Mouse (Mus musculus) Muller cell, postnatal 12 days (primary cell): Measurements from ENCODE around the gene Crebbp.
"Not testable (repeated sequence)": the region's sequence is repeated elsewhere in the genome, so short reads cannot be mapped to it uniquely, and the experiment has no call there.

Experiments used
- DNase-seq: peaks from one replicate; pipeline ENCODE4 v3.0.0-alpha.2; 2015; ENCODE audit errors: inconsistent ontology term

Gene Crebbp

GRCm38 (mm10) chr16:4160246-4160897, 53.4 kb downstream of the Crebbp start:
- peak; percentile 87 for DNase-seq

DNA sequence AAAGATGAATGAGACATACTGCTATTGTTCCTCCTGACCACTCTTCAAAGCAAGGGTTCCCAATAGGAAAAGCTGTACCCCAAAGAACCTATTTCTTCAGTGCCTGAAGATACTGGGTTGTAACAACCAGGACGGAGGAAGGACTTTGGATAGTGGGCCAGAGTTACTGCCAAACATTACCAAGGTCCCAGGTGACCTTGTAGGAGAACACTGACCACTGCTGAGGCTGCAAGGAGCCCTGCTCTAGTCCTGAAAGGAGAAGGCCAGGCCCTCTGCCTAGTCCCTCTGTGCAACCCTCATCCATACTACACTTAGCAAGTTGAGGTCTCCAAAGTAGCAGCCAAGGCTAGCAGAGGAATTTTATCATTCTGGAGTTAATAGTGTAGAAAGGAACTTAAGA, 60.7 kb downstream of the Crebbp start:
- no peak for DNase-seq

- DNase-seq = no peak
Measured at GRCm38 (mm10) chr16:4138541-4138940, 75.3 kb downstream of the Crebbp start.

DNA sequence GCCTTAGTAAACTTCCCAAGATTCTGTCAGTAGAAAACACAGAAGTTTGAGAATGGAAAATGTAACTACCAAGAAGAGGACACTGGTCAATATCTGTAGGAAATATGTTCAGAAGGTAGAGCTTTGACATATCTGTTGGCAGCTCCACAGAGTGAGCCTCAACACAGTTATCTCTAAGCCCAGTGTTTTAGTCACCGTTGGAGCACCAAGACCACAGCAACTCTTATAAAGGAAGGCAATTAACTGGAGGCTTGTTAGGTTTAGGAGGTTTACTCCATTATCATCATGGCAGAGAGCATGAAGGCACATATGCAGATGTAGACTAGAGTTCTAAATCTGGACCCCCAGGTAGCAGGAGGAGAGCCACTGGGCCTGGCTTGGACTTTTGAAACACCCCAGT, 80.0 kb downstream of the Crebbp start:
- no peak for DNase-seq

GRCm38 (mm10) chr16:4128894-4129293, 84.9 kb downstream of the Crebbp start:
- DNase-seq = no peak

- DNase-seq = no peak
Measured at GRCm38 (mm10) chr16:4117072-4117471, 96.7 kb downstream of the Crebbp start.

- DNase-seq = no peak
Measured at GRCm38 (mm10) chr16:4100374-4100773, 113.4 kb downstream of the Crebbp start.

GRCm38 (mm10) chr16:4097521-4097920, 116.3 kb downstream of the Crebbp start:
- no peak for DNase-seq

DNA sequence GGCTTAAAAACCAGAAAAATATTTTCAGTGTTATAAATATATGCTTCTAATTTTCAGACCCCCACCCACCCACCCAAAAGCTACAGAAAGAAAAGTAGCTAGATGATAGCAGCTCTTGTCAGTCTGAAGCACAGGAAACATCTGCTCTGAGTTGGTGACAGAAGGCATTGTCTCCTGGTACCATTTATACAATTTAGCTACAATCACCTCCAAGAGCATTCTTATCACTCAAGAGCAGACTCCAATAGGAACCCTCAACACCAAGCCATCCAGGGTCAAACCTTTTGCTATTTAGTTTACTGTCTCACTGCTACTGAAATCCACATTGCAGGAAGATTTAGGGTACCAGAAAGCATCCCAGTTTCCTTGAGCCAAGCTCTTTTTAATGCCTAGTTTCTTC, 116.9 kb downstream of the Crebbp start:
- DNase-seq = no peak

DNA sequence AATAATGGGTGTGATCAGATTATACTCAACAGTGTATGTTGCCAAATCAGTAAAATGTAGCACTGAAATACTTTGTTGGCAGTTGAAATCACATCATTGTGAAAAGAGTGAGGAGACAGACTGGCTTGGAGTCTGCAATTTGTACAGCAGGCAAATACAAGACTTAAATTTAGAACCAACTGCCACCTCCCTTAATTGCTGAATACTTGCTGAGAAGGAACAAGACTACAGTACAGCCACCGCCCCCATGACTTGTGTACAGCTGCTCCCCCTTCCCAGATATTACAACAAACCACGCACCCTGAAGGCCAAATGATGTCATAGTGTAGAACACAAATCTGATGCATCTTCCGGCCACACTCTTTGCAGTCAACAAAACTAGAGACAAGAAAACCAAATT, 117.7 kb downstream of the Crebbp start:
- no peak for DNase-seq

- no peak for DNase-seq
Measured at GRCm38 (mm10) chr16:4087214-4087913, 126.4 kb downstream of the Crebbp start.

DNA sequence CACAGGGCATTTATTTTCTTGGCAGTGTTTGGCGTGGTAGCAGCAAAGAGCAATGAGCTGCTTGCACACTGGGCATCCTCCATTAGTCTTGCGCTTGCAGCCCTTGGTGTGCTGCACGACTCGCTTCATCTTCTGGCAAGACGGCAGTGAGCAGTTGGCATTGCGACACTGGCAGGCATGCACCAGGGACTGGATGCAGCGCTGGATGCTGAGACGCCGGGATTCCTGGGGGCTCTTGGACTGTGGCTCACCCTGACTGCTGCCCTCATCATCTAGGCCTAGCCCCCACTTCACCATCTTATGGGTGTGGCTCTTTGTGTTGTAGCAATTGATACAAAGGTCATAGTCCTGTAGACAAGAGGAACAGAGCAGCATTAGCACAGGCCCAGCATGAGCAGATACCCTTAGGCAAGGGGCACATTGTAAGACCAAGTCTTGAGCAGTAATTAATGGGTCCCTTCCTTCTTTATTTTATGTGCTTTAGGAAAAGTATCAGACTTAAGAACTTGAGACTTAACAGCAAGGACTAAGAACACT, 127.9 kb downstream of the Crebbp start:
- DNase-seq = no peak

- no peak for DNase-seq
Measured at GRCm38 (mm10) chr16:4085051-4085450, 128.7 kb downstream of the Crebbp start.

GRCm38 (mm10) chr16:4080419-4080818, 133.4 kb downstream of the Crebbp start:
- DNase-seq = not testable (repeated sequence)

DNA sequence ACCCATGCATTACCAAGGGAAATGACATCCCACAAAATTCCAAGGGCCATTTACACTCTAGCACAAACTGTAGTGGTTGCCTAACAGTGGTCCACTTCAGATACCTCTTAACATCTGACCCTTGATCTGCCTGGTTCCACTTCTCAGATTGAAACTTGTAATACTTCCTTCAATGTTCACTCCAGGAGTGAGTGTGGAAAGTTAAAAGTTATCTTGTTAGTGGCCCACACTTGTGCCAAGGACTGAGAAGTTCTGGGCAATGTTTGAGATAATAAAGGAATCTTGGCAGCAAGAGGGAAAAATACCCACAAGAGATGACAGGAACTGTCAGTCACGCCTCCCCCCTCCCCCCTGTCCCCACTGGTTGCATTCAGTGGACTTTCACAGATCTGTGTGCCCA, 134.1 kb downstream of the Crebbp start:
- peak; percentile 10 for DNase-seq

- not testable (repeated sequence) for DNase-seq
Measured at GRCm38 (mm10) chr16:4078302-4078701, 135.5 kb downstream of the Crebbp start.

DNA sequence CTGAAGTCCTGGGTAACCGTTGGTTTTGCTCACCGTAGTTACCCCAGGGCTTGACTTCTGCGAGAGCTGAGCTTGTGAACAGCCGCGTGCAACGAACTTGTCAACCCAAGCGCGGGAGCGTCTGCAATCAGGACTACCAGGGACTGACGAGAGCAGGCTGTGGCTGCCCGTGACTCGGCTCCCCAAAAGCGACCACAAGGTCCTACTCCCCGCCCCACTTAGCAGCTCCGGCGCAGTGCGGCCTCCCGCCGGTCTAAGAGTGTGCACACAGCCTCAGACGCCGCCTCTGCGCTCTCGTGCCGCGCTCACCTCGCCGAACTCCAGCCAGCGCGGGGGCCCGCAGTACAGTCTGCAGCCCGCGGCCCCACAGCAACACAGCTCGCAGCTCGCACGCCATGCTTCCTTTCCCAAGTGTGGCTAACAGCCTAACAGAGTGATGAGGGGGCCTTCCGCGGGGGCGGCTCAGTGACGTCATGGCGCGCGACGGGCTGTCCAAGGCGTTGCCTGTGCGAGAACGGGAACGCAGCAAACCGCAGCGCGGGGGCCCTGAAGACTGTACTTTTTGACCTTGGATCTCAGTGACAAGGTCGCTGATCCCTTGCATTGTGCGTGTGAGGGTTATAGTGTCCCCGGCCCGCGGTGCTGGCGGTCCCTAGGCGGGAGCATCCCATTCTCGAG, 136.3 kb downstream of the Crebbp start, which contains the start of gene Trap1:
Trap1 (minus strand) TSS at position 444 of the 678 bp plus-strand sequence.
- peak; percentile 92 for DNase-seq

- no peak for DNase-seq
Measured at GRCm38 (mm10) chr16:4074836-4075235, 139.0 kb downstream of the Crebbp start.

- DNase-seq = no peak
Measured at GRCm38 (mm10) chr16:4074297-4074696, 139.5 kb downstream of the Crebbp start.

DNA sequence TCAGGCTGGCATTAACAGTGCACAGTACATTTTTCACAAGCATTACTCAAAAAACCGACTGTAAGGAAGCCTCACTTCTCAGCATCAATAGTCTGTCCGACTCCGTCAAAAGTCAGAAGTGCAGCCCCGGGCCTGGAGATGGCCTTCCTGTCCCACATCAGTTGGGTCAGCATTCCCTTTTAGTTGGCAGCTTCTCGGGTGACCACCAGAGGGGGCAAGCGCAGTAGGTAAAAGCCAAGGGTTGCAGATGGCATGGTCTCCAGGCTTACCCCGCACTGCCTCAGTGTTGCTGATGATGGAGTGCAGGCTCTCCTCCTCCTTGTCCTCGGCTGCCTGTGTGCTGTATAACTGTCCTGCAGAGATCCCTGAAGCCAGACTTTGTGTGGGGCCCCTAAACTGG, 145.2 kb downstream of the Crebbp start:
- DNase-seq = peak; percentile 60

- no peak for DNase-seq
Measured at GRCm38 (mm10) chr16:4064945-4065344, 148.9 kb downstream of the Crebbp start.

GRCm38 (mm10) chr16:4053811-4054210, 160.0 kb downstream of the Crebbp start:
- no peak for DNase-seq

DNA sequence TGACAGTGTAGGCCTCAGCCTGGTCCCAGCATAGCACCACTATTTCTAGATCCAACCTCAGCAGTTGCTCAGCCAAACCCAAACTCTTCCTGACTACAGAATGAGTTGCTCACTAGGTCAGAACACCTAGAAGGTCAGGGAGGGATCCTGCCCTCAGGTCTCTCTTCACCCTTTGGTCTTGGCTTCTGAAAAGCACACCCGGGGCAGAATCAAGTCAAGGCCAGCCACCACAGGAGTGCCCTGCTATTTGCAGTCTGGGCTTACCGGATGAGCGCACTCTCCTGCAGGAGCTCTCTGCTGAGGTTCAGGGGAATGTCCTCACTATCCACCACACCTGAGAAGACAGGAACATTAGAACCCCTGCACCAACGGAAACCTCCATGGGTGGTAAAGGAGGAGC, 161.2 kb downstream of the Crebbp start:
- DNase-seq = no peak
